Mouse (Mus musculus) adrenal gland, adult 18-20 months (tissue): ENCODE results near the gene 5430419D17Rik. TPM values are rescaled to one million over a fixed set of nuclear protein-coding genes. Genes with fewer than 3 reads are reported as not detected.

Experiments used
- DNase-seq, 2 experiments: peaks; one replicate each; pipeline ENCODE4 v3.0.0; 2021 to 2022; ENCODE audit warnings: low spot score in 2 of 2
- total RNA-seq, 2 experiments: library from RNA; stranded (reverse); gene quantifications; 1 replicate in 1 of 2; 2 replicates in 1 of 2; pipeline ENCODE4 v1.2.3; 2021

The 5430419D17Rik gene
- total RNA-seq, 2 experiments from 2014 or later: not detected

GRCm38 (mm10) chr7:131306733-131307132, 132.5 kb downstream of the 5430419D17Rik start:
- DNase-seq: no peak

GRCm38 (mm10) chr7:131314493-131314892, 140.3 kb downstream of the 5430419D17Rik start:
- no peak for DNase-seq

DNA sequence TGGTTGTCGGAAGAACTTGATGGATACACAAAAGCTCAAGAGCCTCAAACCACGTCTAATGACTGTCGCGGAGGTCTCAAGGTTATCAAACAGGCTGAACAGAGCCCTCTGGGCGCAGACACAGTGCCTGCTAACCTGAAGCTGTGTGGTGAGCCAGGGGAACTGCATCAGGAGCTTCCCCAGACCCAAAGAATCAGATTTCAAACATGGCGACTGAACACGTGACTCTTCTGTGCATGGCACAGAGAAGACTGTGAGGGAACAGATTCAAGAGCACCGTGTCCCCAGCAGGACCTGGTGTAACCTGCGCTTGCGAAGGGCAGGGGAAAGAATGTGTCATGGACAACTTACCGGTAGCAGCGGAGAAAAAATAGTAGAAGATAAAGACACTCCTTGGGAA, 143.4 kb downstream of the 5430419D17Rik start:
- no peak for DNase-seq

DNA sequence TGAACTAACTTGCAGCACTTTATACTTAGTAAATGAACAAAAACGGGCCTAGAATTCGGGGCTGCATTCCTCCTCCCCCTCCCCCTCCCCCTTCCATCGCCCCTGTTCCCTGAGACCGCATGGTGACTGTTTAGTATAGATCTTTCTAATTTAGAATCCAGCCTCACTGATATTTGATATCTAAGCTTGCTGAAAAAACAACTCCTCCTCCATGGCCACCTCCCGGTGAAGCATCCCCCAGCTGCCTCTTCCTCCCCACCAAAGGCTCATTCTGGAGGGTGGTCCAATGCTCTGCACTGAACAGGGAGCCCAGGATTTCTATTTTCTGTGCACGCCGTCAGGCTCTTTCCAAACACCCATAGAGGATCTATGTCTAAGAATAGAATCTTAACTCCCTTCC, 144.1 kb downstream of the 5430419D17Rik start:
- DNase-seq: no peak

- DNase-seq: no peak
These were observed 148.0 kb downstream of the 5430419D17Rik start, which contains the start of gene Cuzd1 for GRCm38 (mm10) chr7:131322192-131322591. TSS of gene Cuzd1 (minus strand) at chr7:131322292.

DNA sequence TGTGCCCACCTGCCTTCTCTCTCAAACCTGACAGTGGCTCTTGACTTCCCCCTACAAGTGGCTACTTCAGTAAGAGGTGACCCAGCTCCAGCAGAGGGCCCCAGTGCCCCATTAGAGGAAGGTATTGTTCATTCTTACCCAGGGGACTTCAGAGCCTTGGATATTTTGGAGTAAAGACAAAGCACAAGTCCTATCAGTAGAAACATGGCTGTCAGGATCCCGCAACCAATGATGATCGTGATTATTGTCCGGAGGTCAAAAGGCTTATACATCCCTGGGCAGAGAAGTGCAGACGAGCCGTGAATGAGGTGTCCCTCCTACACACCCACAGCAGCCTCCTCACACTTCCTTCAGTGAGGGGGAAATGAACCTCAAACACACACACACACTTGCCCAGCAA, 152.9 kb downstream of the 5430419D17Rik start:
- no peak for DNase-seq

DNA sequence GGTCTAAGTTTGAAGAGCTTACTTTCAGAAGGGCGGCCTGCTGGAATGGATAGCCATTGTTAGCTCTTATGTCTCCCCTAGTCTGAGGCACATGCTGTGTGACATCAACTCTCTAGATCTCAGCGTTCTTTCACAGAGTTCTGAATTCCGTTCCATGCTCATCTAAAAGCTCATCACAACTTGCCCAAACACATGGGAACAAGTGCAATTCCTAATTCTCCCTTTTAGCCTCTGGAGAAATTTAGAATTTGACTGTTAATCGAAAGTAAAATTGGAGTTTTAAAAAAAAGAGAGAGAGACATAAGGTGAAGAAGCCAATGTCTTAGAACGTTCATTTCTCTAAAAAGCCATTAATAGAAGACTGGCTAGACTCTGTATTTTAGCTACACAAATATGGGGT, 155.2 kb downstream of the 5430419D17Rik start, which contains the start of gene Fam24b:
Fam24b (minus strand) TSS at position 101 of the 400 bp plus-strand sequence.
- DNase-seq: no peak

GRCm38 (mm10) chr7:131331688-131332087, 157.5 kb downstream of the 5430419D17Rik start:
- DNase-seq: no peak

- DNase-seq: no peak
These were observed 159.4 kb downstream of the 5430419D17Rik start, which contains the start of gene Fam24a for GRCm38 (mm10) chr7:131333564-131333963. TSS of gene Fam24a (plus strand) at chr7:131333864.

- DNase-seq: no peak
These were observed 163.4 kb downstream of the 5430419D17Rik start for GRCm38 (mm10) chr7:131337502-131338068.

DNA sequence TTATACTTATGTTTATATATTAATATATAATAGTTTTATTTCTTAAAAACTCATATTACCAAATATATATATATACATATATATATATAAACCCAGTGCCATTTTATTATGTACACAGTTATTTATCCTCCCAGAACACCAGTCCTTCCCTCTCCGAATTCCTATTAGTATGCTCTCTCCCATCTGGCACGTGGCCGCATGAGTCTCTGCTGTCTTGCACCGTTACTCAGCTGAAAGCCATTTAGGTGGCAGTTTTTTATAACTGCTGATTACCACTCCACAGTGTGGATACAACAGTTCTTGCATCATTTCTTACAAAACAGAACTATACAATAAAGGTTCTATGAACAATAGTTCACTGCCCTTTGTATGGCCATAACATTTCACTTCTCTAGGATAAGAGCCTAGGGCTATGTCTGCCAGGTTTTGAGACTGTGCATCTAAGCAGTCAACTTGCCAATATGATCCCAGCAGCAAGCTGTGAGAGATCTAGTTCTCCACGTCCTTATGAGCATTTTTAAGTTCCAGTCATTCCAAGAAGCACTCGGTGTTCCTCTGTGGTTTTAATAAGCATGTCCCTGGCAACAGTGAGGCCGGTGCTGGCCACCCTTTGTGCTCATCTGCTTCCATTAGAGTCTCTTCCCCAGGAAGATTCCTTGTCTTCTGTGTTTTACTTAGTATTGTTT, 171.8 kb downstream of the 5430419D17Rik start:
- DNase-seq: no peak

Other genes starting within 250 kb of the 5430419D17Rik start
- gene Htra1, start 238.3 kb upstream of the 5430419D17Rik start, total RNA-seq: 10 to 100 TPM; 31.8 to 79.5 TPM
- gene Dmbt1, start 142.3 kb upstream of the 5430419D17Rik start, total RNA-seq: not detected
- gene 4933402N03Rik, start 28.1 kb upstream of the 5430419D17Rik start, total RNA-seq: not detected
- not detected for gene Cuzd1, start 147.9 kb downstream of the 5430419D17Rik start, total RNA-seq
- gene Fam24b, start 155.1 kb downstream of the 5430419D17Rik start, total RNA-seq: not detected
- gene Fam24a, start 159.5 kb downstream of the 5430419D17Rik start, total RNA-seq: not detected
- gene 2310057M21Rik, start 188.4 kb downstream of the 5430419D17Rik start, total RNA-seq: 10 to 100 TPM; 11.2 to 17.2 TPM
- 10 to 100 TPM; 16.4 to 24.9 TPM for gene Pstk, start 196.7 kb downstream of the 5430419D17Rik start, total RNA-seq
- gene Ikzf5, start 236.1 kb downstream of the 5430419D17Rik start, total RNA-seq: 10 to 100 TPM; 25.2 to 38.1 TPM
- gene Acadsb, start 236.2 kb downstream of the 5430419D17Rik start, total RNA-seq: 100 to 1,000 TPM; 188 to 685 TPM